Mouse (Mus musculus): Measurements from ENCODE around the gene Fbxo42. TPM values are rescaled to one million over a fixed set of nuclear protein-coding genes. Genes with fewer than 3 reads are reported as not detected.

The Fbxo42 gene
- 13.2 and 13.4 TPM in 2 replicates for polyA plus RNA-seq (2012; rRNA removed)

GRCm38 (mm10) chr4:141147112-141148008 lies at the start of gene Fbxo42:
Gene Fbxo42, plus strand, starts transcription at chr4:141147913.

GRCm38 (mm10) chr4:141139116-141139970 lies 8.4 kb upstream of the Fbxo42 start, which contains the start of gene Szrd1:
Gene Szrd1, minus strand, starts transcription at chr4:141139775.

GRCm38 (mm10) chr4:141213770-141214336 lies 66.1 kb downstream of the Fbxo42 start, which contains the start of gene Rsg1:
Gene Rsg1, plus strand, starts transcription at chr4:141213956.

GRCm38 (mm10) chr4:141239388-141240125 lies 91.8 kb downstream of the Fbxo42 start, which contains the start of gene Arhgef19:
Gene Arhgef19, plus strand, starts transcription at chr4:141239499.

Other genes starting within 250 kb of the Fbxo42 start
- gene Padi2, start 241.6 kb upstream of the Fbxo42 start, polyA plus RNA-seq (2012; rRNA removed), result 2.5 and 3.7 TPM in 2 replicates
- gene Sdhb, start 186.7 kb upstream of the Fbxo42 start, polyA plus RNA-seq (2012; rRNA removed), result 270 and 297 TPM in 2 replicates
- gene Atp13a2, start 161.0 kb upstream of the Fbxo42 start, polyA plus RNA-seq (2012; rRNA removed), result 95.4 and 105 TPM in 2 replicates
- gene Mfap2, start 137.5 kb upstream of the Fbxo42 start, polyA plus RNA-seq (2012; rRNA removed), result 27.4 and 31.3 TPM in 2 replicates
- 12.1 and 15.6 TPM in 2 replicates for gene Crocc, start 87.4 kb upstream of the Fbxo42 start, polyA plus RNA-seq (2012; rRNA removed)
- 95.4 and 103 TPM in 2 replicates for gene Necap2, start 69.6 kb upstream of the Fbxo42 start, polyA plus RNA-seq (2012; rRNA removed)
- 0.10 TPM in 1 of 2 replicates, not detected in the other for gene Spata21, start 59.6 kb upstream of the Fbxo42 start, polyA plus RNA-seq (2012; rRNA removed)
- gene Szrd1, start 8.1 kb upstream of the Fbxo42 start, polyA plus RNA-seq (2012; rRNA removed), result 67.9 and 69.4 TPM in 2 replicates
- gene Rsg1, start 66.0 kb downstream of the Fbxo42 start, polyA plus RNA-seq (2012; rRNA removed), result 2.5 and 3.6 TPM in 2 replicates
- gene Arhgef19, start 91.6 kb downstream of the Fbxo42 start, polyA plus RNA-seq (2012; rRNA removed), result 23.9 and 27.9 TPM in 2 replicates
- 13.9 and 17.4 TPM in 2 replicates for gene Epha2, start 153.3 kb downstream of the Fbxo42 start, polyA plus RNA-seq (2012; rRNA removed)
- 0.49 and 0.74 TPM in 2 replicates for gene Fam131c, start 220.3 kb downstream of the Fbxo42 start, polyA plus RNA-seq (2012; rRNA removed)